Mouse (Mus musculus): ENCODE measurements at regions not wholly inside any gene's neighbourhood (a gene's known extent, or its start where the extent isn't known, plus 50 kb on each side); places are given as distances from the start of the nearest gene placed in this dataset.

GRCm38 (mm10) chr6:94773604-94774486, 73.9 kb upstream of the Lrig1 start:
- TF ChIP-seq CTCF (IDR thresholded peaks at IDR 0.05) (no peak), EP300 (IDR thresholded peaks at IDR 0.05) (no peak)
